Mouse (Mus musculus): ENCODE results near the gene Eaf1. TPM values are rescaled to one million over a fixed set of nuclear protein-coding genes. Genes with fewer than 3 reads are reported as not detected.

The Eaf1 gene
- polyA plus RNA-seq, 1 experiment from 2014 or later, result 13.2 TPM

- Histone ChIP-seq H3K27me3 (ENCODE audit: control insufficient read depth, insufficient read depth, low read length) (no peaks in the 10 kb centered on the region), H3K4me3 (ENCODE audit: control insufficient read depth in 1 of 2, insufficient read depth in 1 of 2, low read depth in 1 of 2, low read length in 2 of 2) (no peak overlapping the region), H3K4me2 (ENCODE audit: low read length) (no peak overlapping the region), H3K9me3 (ENCODE audit: control insufficient read depth, low read length) (no peaks in the 10 kb centered on the region), H3K27ac (replicated peaks in 1 of 2; ENCODE audit: control insufficient read depth in 1 of 2, insufficient read depth in 1 of 2, low read depth in 2 of 2, low read length in 2 of 2) (no peak overlapping the region), H3K36me3 (ENCODE audit: control insufficient read depth, insufficient read depth, low read length) (no peaks in the 10 kb centered on the region), H3K9ac (ENCODE audit: low read length) (no peak overlapping the region), H3K4me1 (ENCODE audit: control insufficient read depth in 2 of 2, insufficient read depth in 2 of 2, low read length in 2 of 2) (peaks cover 27 to 41% of the 10 kb centered on the region in 2 experiments)
- ATAC-seq (ENCODE audit: insufficient number of reproducible peaks, insufficient read depth, low FRiP score, low read depth), result no peak
- WGBS, result 82% methylated on average over 8 of the region's 8 CpGs
Measured at GRCm38 (mm10) chr14:31557273-31557672, 63.1 kb downstream of the Eaf1 start.

GRCm38 (mm10) chr14:31557784-31558183, 63.6 kb downstream of the Eaf1 start:
- 72% methylated on average over 9 of the region's 9 CpGs for WGBS
- Histone ChIP-seq H3K4me2 (ENCODE audit: low read length) (no peak overlapping the region), H3K9me3 (ENCODE audit: control insufficient read depth, low read length) (no peaks in the 10 kb centered on the region), H3K27me3 (ENCODE audit: control insufficient read depth, insufficient read depth, low read length) (no peaks in the 10 kb centered on the region), H3K27ac (replicated peaks in 1 of 2; ENCODE audit: control insufficient read depth in 1 of 2, insufficient read depth in 1 of 2, low read depth in 2 of 2, low read length in 2 of 2) (no peak overlapping the region), H3K36me3 (ENCODE audit: control insufficient read depth, insufficient read depth, low read length) (no peaks in the 10 kb centered on the region), H3K4me3 (ENCODE audit: control insufficient read depth in 1 of 2, insufficient read depth in 1 of 2, low read depth in 1 of 2, low read length in 2 of 2) (no peak overlapping the region), H3K4me1 (ENCODE audit: control insufficient read depth in 2 of 2, insufficient read depth in 2 of 2, low read length in 2 of 2) (peaks cover 27 to 40% of the 10 kb centered on the region in 2 experiments), H3K9ac (ENCODE audit: low read length) (no peak overlapping the region)
- ATAC-seq (ENCODE audit: insufficient number of reproducible peaks, insufficient read depth, low FRiP score, low read depth), result no peak

GRCm38 (mm10) chr14:31559216-31559615, 65.0 kb downstream of the Eaf1 start:
- no peak for ATAC-seq (ENCODE audit: insufficient number of reproducible peaks, insufficient read depth, low FRiP score, low read depth)

More at GRCm38 (mm10) chr14:31559216-31559615, 65.0 kb downstream of the Eaf1 start:
- Histone ChIP-seq H3K27ac (replicated peaks in 1 of 2; ENCODE audit: control insufficient read depth in 1 of 2, insufficient read depth in 1 of 2, low read depth in 2 of 2, low read length in 2 of 2) (no peak overlapping the region), H3K36me3 (ENCODE audit: control insufficient read depth, insufficient read depth, low read length) (no peaks in the 10 kb centered on the region), H3K27me3 (ENCODE audit: control insufficient read depth, insufficient read depth, low read length) (no peaks in the 10 kb centered on the region), H3K4me1 (ENCODE audit: control insufficient read depth in 2 of 2, insufficient read depth in 2 of 2, low read length in 2 of 2) (peaks cover 29 to 44% of the 10 kb centered on the region in 2 experiments), H3K4me3 (ENCODE audit: control insufficient read depth in 1 of 2, insufficient read depth in 1 of 2, low read depth in 1 of 2, low read length in 2 of 2) (no peak overlapping the region), H3K9me3 (ENCODE audit: control insufficient read depth, low read length) (no peaks in the 10 kb centered on the region), H3K9ac (ENCODE audit: low read length) (no peak overlapping the region), H3K4me2 (ENCODE audit: low read length) (no peak overlapping the region)
- 61% methylated on average over 5 of the region's 5 CpGs for WGBS

Other genes with a start within 250 kb of the Eaf1 start
- gene Phf7, start 243.1 kb upstream of the Eaf1 start, polyA plus RNA-seq (2014; fragmentation: Nextera tagmentation; extraction: Ambion mirVana), result 9.4 and 9.6 TPM in 2 replicates
- 47.6 TPM in 2 replicates for gene Bap1, start 242.9 kb upstream of the Eaf1 start, polyA plus RNA-seq (2014; fragmentation: Nextera tagmentation; extraction: Ambion mirVana)
- gene Dnah1, start 170.5 kb upstream of the Eaf1 start, polyA plus RNA-seq (2014; fragmentation: Nextera tagmentation; extraction: Ambion mirVana), result 0.86 and 0.93 TPM in 2 replicates
- gene Capn7, start 157.8 kb upstream of the Eaf1 start, polyA plus RNA-seq (2014; fragmentation: Nextera tagmentation; extraction: Ambion mirVana), result 44.9 and 45.9 TPM in 2 replicates
- gene Sh3bp5, start 58.3 kb upstream of the Eaf1 start, polyA plus RNA-seq (2014; fragmentation: Nextera tagmentation; extraction: Ambion mirVana), result 13.0 and 13.5 TPM in 2 replicates
- 36.6 and 40.7 TPM in 2 replicates for gene Mettl6, start 641 bp downstream of the Eaf1 start, polyA plus RNA-seq (2014; fragmentation: Nextera tagmentation; extraction: Ambion mirVana)
- 8.5 and 8.9 TPM in 2 replicates for gene Colq, start 96.9 kb downstream of the Eaf1 start, polyA plus RNA-seq (2014; fragmentation: Nextera tagmentation; extraction: Ambion mirVana)
- 1.2 and 1.8 TPM in 2 replicates for gene Gm49387, start 146.5 kb downstream of the Eaf1 start, polyA plus RNA-seq (2014; fragmentation: Nextera tagmentation; extraction: Ambion mirVana)
- 20.6 and 22.3 TPM in 2 replicates for gene Btd, start 146.6 kb downstream of the Eaf1 start, polyA plus RNA-seq (2014; fragmentation: Nextera tagmentation; extraction: Ambion mirVana)
- 12.1 and 14.3 TPM in 2 replicates for gene Hacl1, start 146.9 kb downstream of the Eaf1 start, polyA plus RNA-seq (2014; fragmentation: Nextera tagmentation; extraction: Ambion mirVana)

Measured in heart, embryonic 14.5 days (tissue).